Mouse (Mus musculus) thymus, postnatal 4 days (tissue): ENCODE data around the gene Gm9117.
"Not testable (repeated sequence)": the region's sequence is repeated elsewhere in the genome, so short reads cannot be mapped to it uniquely, and the experiment has no call there.

Experiments
- DNase-seq: peaks from one replicate; pipeline ENCODE4 v3.0.0; 2021

Gm9117 gene

GRCm38 (mm10) chr3:93943443-93943842 lies at the start of gene Gm9117:
Gene Gm9117 (minus strand): TSS chr3:93943543.
- not testable (repeated sequence) for DNase-seq

- DNase-seq: not testable (repeated sequence)
Observed at GRCm38 (mm10) chr3:93968938-93969337, 25.6 kb upstream of the Gm9117 start.

- DNase-seq: not testable (repeated sequence)
Observed at GRCm38 (mm10) chr3:93961214-93961613, 17.9 kb upstream of the Gm9117 start, which contains the start of gene Tdpoz5. Gene Tdpoz5 (minus strand): TSS chr3:93961314.

GRCm38 (mm10) chr3:93938386-93938785 lies 5.0 kb downstream of the Gm9117 start:
- not testable (repeated sequence) for DNase-seq
